Mouse (Mus musculus) hindlimb bud, embryonic 11.5 days (tissue): Measurements from ENCODE around the gene Barhl2.

ENCODE experiments used
- DNase-seq: peaks from one replicate; pipeline ENCODE4 v3.0.0-alpha.2; 2012; ENCODE audit warnings: low read depth, low spot score; ENCODE audit errors: extremely low spot score

The Barhl2 gene

GRCm38 (mm10) chr5:106457986-106458476 is at the start of gene Barhl2:
Gene Barhl2, minus strand, starts transcription at chr5:106458166.
- no peak for DNase-seq

DNA sequence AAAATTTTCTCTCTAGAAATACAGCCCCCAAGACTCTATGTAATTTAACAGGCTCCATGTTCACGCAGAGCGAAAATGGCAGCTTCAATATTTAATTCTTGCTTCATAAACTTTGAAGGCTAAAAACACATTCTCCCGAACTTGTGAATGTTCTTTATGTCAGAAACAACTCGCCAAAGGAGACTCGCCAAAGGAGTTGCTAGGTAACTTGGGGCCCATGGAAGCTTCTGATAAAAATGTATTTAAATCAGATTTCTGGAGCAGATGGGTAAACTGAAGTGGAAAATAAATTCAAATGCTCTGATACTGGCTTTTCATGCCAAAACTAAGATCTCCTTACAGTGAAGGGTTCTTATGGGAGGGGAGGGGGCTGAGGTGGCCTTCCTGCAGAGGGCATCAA is 48.1 kb upstream of the Barhl2 start:
- DNase-seq: no peak

GRCm38 (mm10) chr5:106502684-106503545 is 44.9 kb upstream of the Barhl2 start:
- no peak for DNase-seq

DNA sequence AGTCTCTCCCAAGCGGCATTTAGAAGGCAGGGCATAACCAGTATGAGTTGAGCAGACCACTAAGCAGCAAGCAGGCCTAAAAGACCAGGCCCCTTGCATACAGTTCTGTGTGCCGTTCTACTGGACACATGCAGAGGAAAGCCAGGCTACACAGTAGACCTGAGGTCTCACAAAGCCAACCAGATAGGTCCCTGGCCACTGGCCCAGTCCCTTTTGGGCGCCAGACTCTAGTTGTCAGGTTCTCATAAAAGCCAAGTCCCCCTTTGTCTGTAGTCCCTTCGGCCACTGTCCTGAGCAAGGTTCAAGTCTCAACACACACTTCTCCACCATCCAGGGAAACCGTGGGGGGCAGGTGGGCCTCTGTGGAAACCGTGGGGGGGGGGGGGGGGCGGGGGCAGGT is 44.3 kb upstream of the Barhl2 start:
- no peak for DNase-seq

DNA sequence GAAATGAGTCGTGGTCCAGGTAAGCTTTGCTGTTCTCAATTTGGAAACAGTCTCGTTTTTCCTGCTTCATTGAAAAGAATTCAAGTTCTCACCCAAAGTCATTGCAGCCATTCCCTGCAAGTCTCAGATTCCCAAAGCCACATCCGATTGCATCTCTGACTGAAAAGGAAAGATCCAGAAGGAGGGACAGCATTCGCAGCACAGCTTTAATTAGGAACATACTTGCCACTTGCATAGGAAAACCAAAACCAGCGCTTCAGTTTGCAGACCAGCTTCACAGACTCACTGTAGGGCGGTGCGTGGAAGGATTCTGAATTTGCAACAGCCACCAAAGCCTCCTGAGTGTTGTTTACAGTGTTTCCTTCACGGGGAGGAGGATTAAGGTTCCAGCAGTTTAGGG is 33.8 kb upstream of the Barhl2 start:
- DNase-seq: no peak

DNA sequence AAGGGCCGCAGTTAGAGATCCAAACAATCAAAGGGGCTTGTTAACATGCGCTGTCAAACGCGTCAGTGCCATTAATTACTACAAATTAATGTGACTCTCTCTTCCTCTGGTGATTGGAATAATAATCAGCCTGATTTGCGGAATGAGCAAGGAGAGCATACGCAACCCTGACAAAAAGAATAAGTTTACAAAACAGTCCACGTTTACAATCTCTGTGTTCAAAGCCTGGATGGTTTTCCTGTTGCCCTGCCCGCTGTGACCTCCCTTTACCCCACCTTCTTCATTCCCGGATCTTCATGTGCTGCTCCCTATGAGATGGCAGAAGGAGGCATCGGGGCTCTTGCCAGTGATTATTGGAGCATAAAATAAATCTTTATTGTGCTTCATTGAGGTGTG is 14.1 kb upstream of the Barhl2 start:
- DNase-seq: no peak

GRCm38 (mm10) chr5:106471235-106472104 is 13.5 kb upstream of the Barhl2 start:
- no peak for DNase-seq

DNA sequence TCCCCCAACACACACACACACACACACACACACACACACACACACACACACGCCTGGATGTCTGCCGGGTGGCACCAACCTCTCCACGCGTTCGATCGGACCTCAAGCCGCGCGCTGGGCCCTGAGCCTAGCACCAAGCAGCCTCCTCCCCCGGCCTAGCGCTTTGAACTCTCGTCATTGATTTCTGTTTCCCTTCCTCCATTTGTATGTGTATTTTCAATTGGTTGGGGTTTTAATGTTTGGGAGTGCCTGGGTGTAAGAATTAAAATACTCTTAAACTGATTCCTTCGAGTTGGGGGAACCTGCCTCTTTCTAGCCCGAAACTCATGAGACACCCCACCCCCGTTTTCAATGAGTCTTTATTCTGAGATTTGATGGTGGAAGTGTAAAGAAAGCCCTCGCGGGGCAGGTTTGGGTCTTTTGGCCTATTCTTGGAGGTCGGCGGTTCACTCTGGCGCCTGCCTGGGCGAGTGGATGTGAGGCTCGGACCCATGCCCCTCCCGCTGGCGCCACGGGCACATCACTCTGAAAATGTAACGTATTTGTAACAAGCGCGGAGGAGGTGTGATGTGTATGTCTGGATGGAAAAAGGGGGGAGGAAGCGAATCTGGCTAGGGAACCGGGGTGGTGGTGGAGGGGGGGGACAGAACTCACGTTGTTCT is 7.3 kb upstream of the Barhl2 start:
- DNase-seq: no peak

- DNase-seq: no peak
Measured at GRCm38 (mm10) chr5:106464336-106465128, 6.6 kb upstream of the Barhl2 start.

- no peak for DNase-seq
Measured at GRCm38 (mm10) chr5:106463661-106464191, 5.8 kb upstream of the Barhl2 start.

DNA sequence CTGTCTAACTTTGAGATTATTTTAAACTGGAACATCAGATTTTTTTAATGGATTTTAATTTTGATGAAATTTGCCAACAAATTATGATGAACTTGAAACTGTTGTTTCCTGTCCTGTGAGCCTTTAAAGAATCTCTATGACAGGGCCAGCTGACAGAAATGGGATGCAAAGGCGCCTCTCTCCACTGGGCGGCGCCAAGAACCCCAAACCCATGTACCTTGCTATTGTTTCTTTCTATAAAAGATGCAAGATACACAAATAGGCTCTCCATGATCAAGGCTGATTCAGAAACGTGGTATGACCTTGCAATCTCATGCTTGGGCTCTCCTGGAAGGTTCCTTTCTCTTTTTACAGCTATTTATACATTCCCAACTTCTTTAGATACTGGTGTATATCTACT is 3.9 kb upstream of the Barhl2 start:
- DNase-seq: no peak

GRCm38 (mm10) chr5:106461431-106461830 is 3.5 kb upstream of the Barhl2 start:
- no peak for DNase-seq

GRCm38 (mm10) chr5:106460535-106460934 is 2.6 kb upstream of the Barhl2 start:
- DNase-seq: no peak

DNA sequence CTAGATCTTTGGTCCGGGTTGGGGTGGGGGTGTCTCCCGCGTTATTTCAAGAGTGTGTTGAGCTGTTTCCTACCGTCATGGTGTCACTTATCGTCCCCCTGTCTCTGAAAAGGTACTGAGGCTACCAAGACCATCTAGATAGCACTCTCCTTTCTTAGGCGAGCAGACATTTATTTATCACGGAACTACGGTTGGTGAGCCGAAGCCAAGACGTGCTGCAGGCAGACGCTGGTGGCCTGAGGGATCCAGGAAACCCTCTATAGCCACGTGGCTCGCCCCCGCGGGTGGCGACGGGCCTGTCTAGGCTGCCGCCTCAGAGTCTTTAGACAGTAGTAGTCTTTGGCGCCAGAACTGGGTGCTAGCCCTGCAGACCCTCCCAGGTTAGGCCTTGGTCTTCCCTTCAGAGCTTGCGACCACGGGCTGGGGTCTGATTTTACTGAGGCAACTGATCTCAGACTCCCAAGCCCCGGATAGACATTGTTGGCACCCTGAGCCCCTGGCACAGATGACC is 2.1 kb upstream of the Barhl2 start:
- no peak for DNase-seq

DNA sequence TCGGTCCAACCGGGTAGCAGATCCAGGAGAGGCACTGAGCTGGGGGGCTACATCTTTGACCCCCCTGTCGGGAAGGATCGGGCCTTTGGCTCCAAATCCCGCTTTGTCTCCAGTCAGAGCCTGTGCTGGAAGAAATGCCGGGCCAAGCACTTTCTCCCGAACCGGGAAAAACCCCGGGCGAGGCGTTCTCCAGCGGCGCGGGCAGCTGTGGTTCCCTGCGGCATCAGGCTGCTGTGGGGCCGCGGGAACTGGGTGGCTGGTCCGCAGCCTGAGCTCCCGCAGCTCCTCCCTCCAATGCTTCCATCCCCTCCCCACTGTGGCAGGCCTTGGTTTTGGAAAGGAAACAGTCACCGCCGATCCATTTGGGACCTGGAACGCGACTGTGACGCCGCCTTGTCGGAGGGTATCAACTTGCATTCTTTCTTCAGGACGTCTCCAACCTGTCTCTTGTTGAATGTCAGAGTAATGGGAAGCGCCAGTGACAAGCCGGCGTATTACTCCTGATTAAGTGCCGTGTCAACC is 1.2 kb upstream of the Barhl2 start:
- no peak for DNase-seq

- no peak for DNase-seq
Measured at GRCm38 (mm10) chr5:106458477-106459119, 632 bp upstream of the Barhl2 start.

- no peak for DNase-seq
Measured at GRCm38 (mm10) chr5:106457111-106457925, 648 bp downstream of the Barhl2 start.

DNA sequence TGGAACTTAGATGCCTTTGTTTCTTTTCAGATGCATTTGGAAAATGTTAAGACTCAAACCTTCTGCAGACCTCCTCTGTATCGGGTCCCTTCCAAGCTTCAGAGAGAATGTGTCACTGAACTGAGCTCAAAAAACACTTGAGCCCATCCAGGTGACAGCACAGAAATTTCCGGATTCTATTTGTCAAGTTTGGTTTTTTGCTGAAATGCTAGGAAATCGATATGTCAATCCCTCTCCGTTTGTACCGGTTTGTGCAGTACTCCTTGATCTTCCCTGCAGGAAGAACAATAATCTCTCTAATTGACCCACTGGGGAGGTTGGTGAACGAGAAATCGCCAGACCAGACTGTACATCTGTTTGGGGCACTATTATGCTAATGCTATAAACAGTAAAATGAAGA is 2.0 kb downstream of the Barhl2 start:
- DNase-seq: no peak
